ENCODE assay signal across 24 mouse cellular contexts in genomic region chr16:86821586-86821985, GRCm38 (mm10).
DNase-seq lines count a peak whose midpoint lies in the region; ATAC-seq and TF ChIP-seq lines count a peak whose summit lies in the region.
"Had no signal": no experiment of that assay in that cellular context is flagged by ENCODE, and none has a peak within 500 bp of the region (broad histone marks: within the 10 kb centered on the region; RNA-seq: fewer than 3 reads in every experiment).

No protein-coding gene starts in this region.

- no peak for DNase-seq in heart, adult 18-20 months
- peak; percentile 5 for DNase-seq in MEL (ENCODE audit: low read depth, low spot score)
- no peak for DNase-seq in left cerebral cortex, adult 8-10 months (ENCODE audit: low spot score in 2 of 2)
- DNase-seq: adrenal gland, adult 2 months; adrenal gland, postnatal 10 days; adrenal gland, postnatal 25 days; B cell, adult 2 months; cerebellum, adult 11 months; cerebellum, adult 18-20 months; cerebellum, adult 8-10 months; cerebellum, adult 9-11 months; cerebellum, postnatal 14 days; cerebellum, postnatal 36 days; forebrain, postnatal 0 days had no signal

- no peaks in the 10 kb centered on the region for H3K27me3 ChIP-seq in heart, embryonic 16.5 days (ENCODE audit: control insufficient read depth, insufficient read depth, low read length)
- H3K27me3 ChIP-seq in MEL (ENCODE audit: control insufficient read depth in 1 of 2, insufficient read depth in 2 of 2, low read length in 2 of 2) = no peaks in the 10 kb centered on the region
- no peaks in the 10 kb centered on the region for H3K27me3 ChIP-seq in midbrain, embryonic 15.5 days (replicated peaks)
- H3K27me3 ChIP-seq: CH12.LX; embryonic facial prominence, embryonic 12.5 days; forebrain, embryonic 13.5 days; forebrain, embryonic 15.5 days had no signal

- ATAC-seq in heart, embryonic 16.5 days (replicated peaks; ENCODE audit: extremely low read depth, insufficient read depth, low FRiP score) = no peak
- peak; percentile 48; the same call in 1 of the 2 replicates for ATAC-seq in megakaryocyte progenitor cell, adult 5-6 weeks (replicated peaks; ENCODE audit: poor library complexity)
- no peak for ATAC-seq in midbrain, embryonic 15.5 days (replicated peaks)
- ATAC-seq: CD4-positive, CD25-positive, alpha-beta regulatory T cell, adult 4 months; forebrain, embryonic 13.5 days; forebrain, embryonic 15.5 days; forebrain, postnatal 0 days had no signal

- TF ChIP-seq RAD21 in MEL (IDR thresholded peaks at IDR 0.05; ENCODE audit: low read depth, low read length) = no peak

- H3K79me2 ChIP-seq in MEL (ENCODE audit: control insufficient read depth, insufficient read depth, low read length, poor library complexity) = no peaks in the 10 kb centered on the region

- peaks cover 14% of the 10 kb centered on the region for H3K4me1 ChIP-seq in heart, embryonic 16.5 days (ENCODE audit: control insufficient read depth, insufficient read depth, low read length)
- H3K4me1 ChIP-seq in MEL (ENCODE audit: control insufficient read depth in 1 of 2, insufficient read depth in 2 of 2, low read length in 2 of 2) = no peaks in the 10 kb centered on the region
- no peaks in the 10 kb centered on the region for H3K4me1 ChIP-seq in midbrain, embryonic 15.5 days
- H3K4me1 ChIP-seq: forebrain, embryonic 13.5 days; forebrain, embryonic 15.5 days had no signal

- no peak for TF ChIP-seq CTCF in MEL (IDR thresholded peaks at IDR 0.05 in 2 of 3, conservative IDR thresholded peaks at IDR 0.05 in 1 of 3; ENCODE audit: control insufficient read depth in 1 of 3, insufficient read depth in 1 of 3, low read depth in 2 of 3, low read length in 3 of 3, poor library complexity in 1 of 3, severe bottlenecking in 1 of 3)

- TF ChIP-seq EP300 in MEL (IDR thresholded peaks at IDR 0.05; ENCODE audit: low read depth in 1 of 2, low read length in 2 of 2) = no peak

- no peaks in the 10 kb centered on the region for H3K36me3 ChIP-seq in heart, embryonic 16.5 days (ENCODE audit: control insufficient read depth, insufficient read depth)
- no peaks in the 10 kb centered on the region for H3K36me3 ChIP-seq in MEL (ENCODE audit: control insufficient read depth in 1 of 2, insufficient read depth in 2 of 2, low read length in 2 of 2)
- H3K36me3 ChIP-seq in midbrain, embryonic 15.5 days (replicated peaks) = no peaks in the 10 kb centered on the region
- H3K36me3 ChIP-seq: embryonic facial prominence, embryonic 10.5 days; embryonic facial prominence, embryonic 12.5 days; forebrain, embryonic 15.5 days; G1E had no signal

- H3K4me2 ChIP-seq in heart, embryonic 16.5 days (ENCODE audit: low read depth, low read length) = no peak overlapping the region
- H3K4me2 ChIP-seq in midbrain, embryonic 15.5 days = no peak overlapping the region
- H3K4me2 ChIP-seq: embryonic facial prominence, embryonic 12.5 days; forebrain, embryonic 13.5 days; forebrain, embryonic 15.5 days had no signal

- no peak overlapping the region for H3K9ac ChIP-seq in heart, embryonic 16.5 days (ENCODE audit: low read length)
- no peak overlapping the region for H3K9ac ChIP-seq in MEL (ENCODE audit: control insufficient read depth, low read depth, low read length, poor library complexity, severe bottlenecking)
- no peak overlapping the region for H3K9ac ChIP-seq in midbrain, embryonic 15.5 days
- H3K9ac ChIP-seq: embryonic facial prominence, embryonic 12.5 days; forebrain, embryonic 13.5 days; forebrain, embryonic 15.5 days; forebrain, postnatal 0 days had no signal

- H3K4me3 ChIP-seq in heart, embryonic 16.5 days (ENCODE audit: low read length) = no peak overlapping the region
- no peak overlapping the region for H3K4me3 ChIP-seq in MEL (ENCODE audit: control insufficient read depth in 1 of 2, insufficient read depth in 1 of 2, low read depth in 2 of 2, low read length in 2 of 2)
- no peak overlapping the region for H3K4me3 ChIP-seq in midbrain, embryonic 15.5 days
- H3K4me3 ChIP-seq: embryonic facial prominence, embryonic 10.5 days; embryonic facial prominence, embryonic 12.5 days; forebrain, embryonic 13.5 days; forebrain, embryonic 15.5 days had no signal

- no peaks in the 10 kb centered on the region for H3K9me3 ChIP-seq in heart, embryonic 16.5 days (replicated peaks; ENCODE audit: control insufficient read depth, low read length)
- no peaks in the 10 kb centered on the region; the same call in 1 of the 2 replicates for H3K9me3 ChIP-seq in MEL (replicated peaks; ENCODE audit: insufficient read depth, low read length)
- no peaks in the 10 kb centered on the region for H3K9me3 ChIP-seq in midbrain, embryonic 15.5 days
- H3K9me3 ChIP-seq: embryonic facial prominence, embryonic 10.5 days; embryonic facial prominence, embryonic 12.5 days; forebrain, embryonic 13.5 days; forebrain, embryonic 15.5 days; G1E had no signal

- 0 out of 2 replicates have a peak overlapping the region, but pooled peaks have one; percentile 24 for H3K27ac ChIP-seq in heart, embryonic 16.5 days (ENCODE audit: low read length)
- H3K27ac ChIP-seq in MEL (ENCODE audit: control insufficient read depth, low read depth, low read length) = no peak overlapping the region
- H3K27ac ChIP-seq in midbrain, embryonic 15.5 days = no peak overlapping the region
- H3K27ac ChIP-seq: embryonic facial prominence, embryonic 10.5 days; embryonic facial prominence, embryonic 12.5 days; forebrain, embryonic 13.5 days; forebrain, embryonic 15.5 days had no signal

- WGBS in heart, embryonic 16.5 days = 88% methylated on average over 2 of the region's 2 CpGs
- WGBS in midbrain, embryonic 15.5 days = 96% methylated on average over 2 of the region's 2 CpGs

- no peak for TF ChIP-seq POLR2A in MEL (IDR thresholded peaks at IDR 0.05; ENCODE audit: control insufficient read depth in 1 of 2, insufficient read depth in 1 of 2, low read depth in 1 of 2, low read length in 2 of 2, poor library complexity in 1 of 2)

TF ChIP-seq in MEL, 35 proteins besides CTCF, POLR2A, EP300 and RAD21:
- TF ChIP-seq SIN3A (IDR thresholded peaks at IDR 0.05; ENCODE audit: low read length) (no peak), POLR2AphosphoS5 (IDR thresholded peaks at IDR 0.05; ENCODE audit: borderline replicate concordance, low read depth, low read length) (no peak), GATA1 (IDR thresholded peaks at IDR 0.05; ENCODE audit: low read depth, low read length) (no peak), ELF1 (IDR thresholded peaks at IDR 0.05; ENCODE audit: low read depth, low read length) (no peak)
